Mouse (Mus musculus) urinary bladder, postnatal 25 days (tissue): ENCODE measurements around the gene Zfp646.
"Not testable (repeated sequence)": the region's sequence is repeated elsewhere in the genome, so short reads cannot be mapped to it uniquely, and the experiment has no call there.

ENCODE experiments used
- DNase-seq: peaks from one replicate; pipeline ENCODE4 v3.0.0; 2022; ENCODE audit warnings: low spot score

Zfp646 gene

DNA sequence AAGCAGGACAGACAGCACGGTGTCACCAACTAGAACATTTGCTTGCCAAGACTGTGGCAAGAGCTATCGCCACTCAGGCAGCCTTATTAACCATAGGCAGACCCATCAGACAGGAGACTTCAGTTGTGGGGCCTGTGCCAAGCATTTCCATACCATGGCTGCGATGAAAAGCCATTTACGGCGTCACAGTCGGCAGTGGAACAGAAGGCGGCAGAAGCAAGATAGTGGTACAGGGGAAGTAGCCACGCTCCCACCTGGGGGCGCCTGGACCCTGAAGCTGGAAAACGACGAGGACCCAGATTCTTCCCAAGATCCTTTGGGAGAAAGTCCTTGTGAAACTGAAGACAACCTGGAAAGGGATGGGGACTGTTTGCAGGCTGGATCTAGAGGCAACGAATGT is 4.4 kb downstream of the Zfp646 start:
- DNase-seq, result no peak

GRCm38 (mm10) chr7:127885951-127886350 is 9.9 kb downstream of the Zfp646 start:
- DNase-seq, result peak; percentile 51

GRCm38 (mm10) chr7:127886551-127886950 is 10.5 kb downstream of the Zfp646 start:
- no peak for DNase-seq

DNA sequence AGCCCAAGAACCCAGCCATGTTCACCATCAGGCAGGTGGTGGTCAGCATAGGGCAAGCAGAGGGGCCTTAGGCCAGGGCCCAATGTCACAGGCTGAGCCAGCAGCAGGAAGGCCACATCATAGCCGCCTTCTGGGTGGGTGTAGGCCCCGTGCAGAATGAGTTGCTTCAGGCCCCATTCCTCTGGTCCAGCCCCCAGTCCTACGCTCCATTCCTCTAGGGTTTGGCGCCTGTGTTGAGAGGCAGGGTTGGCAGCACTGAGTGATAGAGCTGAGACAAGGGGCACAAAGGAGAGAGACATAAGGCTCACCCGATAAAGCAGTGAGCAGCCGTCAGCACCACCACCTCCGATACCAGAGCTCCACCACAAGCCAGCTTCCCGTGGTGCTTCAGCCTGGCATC is 11.2 kb downstream of the Zfp646 start:
- DNase-seq, result no peak

- DNase-seq, result no peak
These were observed 11.8 kb downstream of the Zfp646 start for GRCm38 (mm10) chr7:127887781-127888180.

GRCm38 (mm10) chr7:127888821-127889220 is 12.8 kb downstream of the Zfp646 start:
- DNase-seq, result no peak

DNA sequence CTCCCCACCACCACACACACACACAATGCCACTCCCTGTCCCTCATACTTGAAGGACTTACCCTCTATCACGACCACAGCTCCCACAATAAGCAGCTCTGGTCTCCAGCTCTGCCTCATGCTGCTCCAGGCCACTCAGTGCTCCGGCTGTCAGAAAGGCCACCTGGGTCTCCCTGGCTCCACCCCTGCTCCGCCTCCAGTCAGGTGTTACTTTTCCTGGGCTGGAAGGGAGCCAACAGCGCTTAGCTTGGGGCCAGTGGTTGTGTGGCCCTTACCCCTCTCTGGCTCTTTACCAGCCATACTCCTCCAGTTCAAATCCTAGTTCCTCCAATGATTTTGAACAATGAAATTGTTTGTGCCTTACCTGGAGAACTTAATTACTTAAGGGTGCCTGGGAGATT is 14.8 kb downstream of the Zfp646 start, which contains the start of gene Prss53:
Gene Prss53 (minus strand): TSS at position 173 of the 400 bp plus-strand sequence.
- no peak for DNase-seq

- no peak for DNase-seq
These were observed 18.5 kb downstream of the Zfp646 start for GRCm38 (mm10) chr7:127894480-127894879.

GRCm38 (mm10) chr7:127895442-127895841 is 19.4 kb downstream of the Zfp646 start, which contains the start of the genes Gm21974 and Vkorc1:
Gene Gm21974 (minus strand): TSS chr7:127895454.
Gene Vkorc1 (minus strand): TSS chr7:127895617.
- DNase-seq, result peak; percentile 90

DNA sequence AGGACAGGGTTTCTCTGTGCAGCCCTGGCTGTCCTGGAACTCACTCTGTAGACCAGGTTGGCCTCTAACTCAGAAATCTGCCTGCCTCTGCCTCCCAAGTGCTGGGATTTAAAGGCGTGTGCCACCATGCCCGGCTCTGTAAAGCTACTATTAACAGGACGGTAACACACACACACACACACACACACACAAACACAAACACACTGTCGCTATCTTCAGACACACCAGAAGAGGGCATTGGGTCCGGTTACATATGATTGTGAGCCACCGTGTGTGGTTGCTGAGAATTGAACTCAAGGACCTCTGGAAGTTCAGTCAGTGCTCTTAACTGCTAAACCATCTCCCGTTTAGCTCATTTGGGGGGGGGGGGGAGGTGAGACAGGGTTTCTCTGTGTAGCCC is 19.9 kb downstream of the Zfp646 start:
- not testable (repeated sequence) for DNase-seq

DNA sequence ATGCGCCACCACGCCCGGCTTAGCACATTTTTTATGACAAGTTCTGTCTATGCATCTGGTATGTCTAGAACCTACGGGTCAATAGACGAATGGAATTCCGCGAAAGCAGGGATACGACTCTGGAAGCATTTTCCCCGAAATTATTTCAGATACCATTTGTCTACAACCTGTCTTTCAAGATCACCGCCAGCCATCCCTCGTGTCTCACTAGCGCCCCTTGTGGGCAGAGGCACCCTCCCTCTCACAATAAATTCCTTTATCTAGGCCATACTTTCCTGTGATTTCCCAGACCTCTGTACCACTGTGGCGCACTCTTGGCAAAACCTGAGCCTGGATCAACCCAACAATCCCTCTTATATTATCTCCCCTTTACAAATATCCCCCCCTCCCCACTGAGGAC is 20.4 kb downstream of the Zfp646 start:
- peak; percentile 57 for DNase-seq

- no peak for DNase-seq
These were observed 21.5 kb downstream of the Zfp646 start for GRCm38 (mm10) chr7:127897542-127897941.

DNA sequence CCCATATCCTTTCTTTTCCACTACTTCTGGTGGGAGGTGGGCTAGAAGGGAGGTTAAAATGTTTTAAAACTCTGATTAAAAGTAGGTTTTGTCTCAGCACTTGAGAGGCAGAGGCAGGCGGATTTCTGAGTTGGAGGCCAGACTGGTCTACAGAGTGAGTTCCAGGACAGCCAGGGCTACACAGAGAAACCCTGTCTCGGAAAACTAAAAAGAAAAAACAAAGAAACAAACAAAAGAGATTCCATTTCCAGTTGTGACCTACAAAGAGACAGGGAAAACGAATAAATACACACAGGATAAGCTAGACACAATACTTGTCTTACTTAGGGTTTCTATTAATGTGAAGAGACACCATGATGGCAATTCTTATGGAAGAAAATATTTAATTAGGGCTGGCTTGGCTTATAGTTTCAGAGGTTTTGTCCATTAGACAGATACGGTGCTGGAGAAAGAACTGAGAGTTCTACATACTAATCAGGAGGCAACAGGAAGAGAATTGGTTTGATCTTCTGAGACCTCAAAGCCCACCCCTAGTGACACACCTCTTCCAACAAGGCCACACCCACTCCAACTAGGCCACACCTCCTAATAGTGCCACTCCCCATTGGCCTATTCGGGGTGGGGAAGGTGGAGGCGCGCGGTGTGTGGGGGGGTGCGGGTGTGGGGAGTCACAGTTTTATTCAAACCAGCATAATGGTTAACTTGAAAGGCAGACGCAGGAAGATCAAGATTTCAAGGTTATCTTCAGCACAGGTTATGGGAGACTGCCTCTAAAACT is 22.3 kb downstream of the Zfp646 start:
- DNase-seq, result no peak

DNA sequence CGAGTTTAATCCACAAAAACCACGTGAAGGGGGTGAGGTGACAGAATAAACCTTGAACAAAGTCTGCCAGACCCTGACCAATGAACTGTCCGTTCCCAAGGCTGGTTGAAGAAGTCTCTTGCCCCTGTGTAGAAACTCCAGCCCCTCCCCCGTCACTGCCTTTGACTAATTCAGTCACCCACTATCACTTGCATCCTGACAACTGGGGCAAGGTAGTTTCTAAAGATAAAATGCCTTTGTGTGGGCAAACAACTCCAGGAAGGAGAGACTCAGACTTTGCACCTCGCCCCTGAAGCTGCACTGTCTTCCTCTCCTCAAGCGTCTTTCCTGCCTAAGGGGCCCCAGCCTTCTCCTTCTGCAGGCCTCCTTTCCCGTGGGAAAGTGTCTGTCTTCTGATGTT is 24.0 kb downstream of the Zfp646 start:
- no peak for DNase-seq

GRCm38 (mm10) chr7:127901772-127902171 is 25.8 kb downstream of the Zfp646 start:
- no peak for DNase-seq

GRCm38 (mm10) chr7:127903971-127904796 is 28.2 kb downstream of the Zfp646 start, which contains the start of gene Bckdk:
Gene Bckdk (plus strand): TSS chr7:127904082.
- peak; percentile 73 for DNase-seq

- DNase-seq, result no peak
These were observed 31.9 kb downstream of the Zfp646 start for GRCm38 (mm10) chr7:127907939-127908338.

DNA sequence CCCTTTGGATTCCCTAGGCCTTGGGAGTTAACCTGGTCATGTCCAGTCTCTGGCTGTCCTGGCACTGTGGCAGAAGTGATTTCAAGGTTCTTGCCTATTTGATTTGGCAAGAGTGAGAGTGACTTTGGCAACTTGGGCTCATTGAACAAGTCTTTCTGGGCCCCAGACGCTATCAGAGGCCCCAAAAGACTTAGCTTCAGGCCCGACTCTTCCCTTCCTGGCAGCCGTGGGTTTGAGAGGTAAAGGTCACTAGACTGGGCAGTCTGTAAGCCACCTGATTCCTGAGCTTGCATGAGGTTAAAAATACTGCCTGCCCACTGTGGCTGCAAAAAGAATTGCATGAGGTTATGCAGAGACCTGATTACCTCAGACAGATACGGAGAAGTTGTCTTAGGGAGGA is 32.6 kb downstream of the Zfp646 start:
- DNase-seq, result no peak

- peak; percentile 78 for DNase-seq
These were observed 36.3 kb downstream of the Zfp646 start, which contains the start of gene Kat8 for GRCm38 (mm10) chr7:127912190-127912871. Gene Kat8 (plus strand): TSS chr7:127912516.

DNA sequence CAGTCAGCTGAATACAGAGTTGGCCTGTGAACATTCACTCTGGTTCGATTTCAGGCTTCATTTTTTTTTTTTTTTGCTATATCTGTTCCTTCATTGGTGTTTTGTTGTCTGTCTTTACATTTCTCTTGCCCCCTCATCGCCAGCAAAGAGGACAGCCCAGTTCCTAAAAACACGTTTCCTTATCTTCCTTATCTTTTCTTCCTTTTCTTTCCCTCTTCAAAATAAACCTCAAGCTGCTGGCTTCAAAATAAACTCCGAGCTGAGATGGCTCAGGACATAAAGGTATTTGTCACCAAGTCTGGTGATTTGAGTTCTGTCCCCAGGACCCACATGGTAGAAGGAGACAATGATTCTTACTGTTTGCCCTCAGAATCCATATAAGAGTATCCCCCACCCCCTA is 36.9 kb downstream of the Zfp646 start:
- DNase-seq, result no peak

GRCm38 (mm10) chr7:127915293-127915692 is 39.3 kb downstream of the Zfp646 start:
- no peak for DNase-seq

DNA sequence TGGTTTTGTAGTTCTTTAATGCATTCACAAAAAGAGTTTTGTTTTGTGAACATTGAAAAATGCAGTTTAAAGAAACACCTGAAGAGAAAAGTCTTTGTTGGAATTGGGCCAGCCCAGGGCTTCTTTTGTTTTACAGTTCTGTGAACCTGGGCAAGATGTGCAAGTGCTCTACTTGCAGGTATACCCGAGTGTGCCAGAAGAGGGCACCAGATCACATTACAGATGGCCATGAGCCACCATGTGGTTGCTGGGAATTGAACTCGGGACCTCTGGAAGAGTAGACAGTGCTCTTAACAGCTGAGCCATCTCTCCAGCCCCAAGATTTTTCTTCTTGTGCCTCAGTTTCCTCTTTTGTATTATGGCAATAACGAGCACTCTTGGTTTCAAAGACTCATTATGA is 42.2 kb downstream of the Zfp646 start:
- no peak for DNase-seq
